Mouse (Mus musculus) gastrocnemius, postnatal 14 days (tissue): ENCODE results near the gene Zfp518a. TPM values are rescaled to one million over a fixed set of nuclear protein-coding genes. Genes with fewer than 3 reads are reported as not detected.

ENCODE experiments used
- DNase-seq: peaks from one replicate; pipeline ENCODE4 v3.0.0; 2021; ENCODE audit warnings: mixed read lengths
- intact Hi-C: fragments of 180-260 bp; cut with DNase I; formaldehyde crosslinking; loops from one replicate; pipeline ENCODE4 v1.15.1; 2025; ENCODE audit warnings: low total_unique reads
- microRNA-seq, 2 experiments: library from miRNA; unstranded; fragments of <30 nt; microRNA quantifications; one replicate each; pipeline ENCODE4 v1.2.0; 2021
- total RNA-seq, 2 experiments: library from RNA; stranded (reverse); gene quantifications; 2 replicates each; pipeline ENCODE4 v1.2.3; 2021

Zfp518a gene
- total RNA-seq, 2 experiments from 2014 or later: 5.1 to 5.7 TPM

DNA sequence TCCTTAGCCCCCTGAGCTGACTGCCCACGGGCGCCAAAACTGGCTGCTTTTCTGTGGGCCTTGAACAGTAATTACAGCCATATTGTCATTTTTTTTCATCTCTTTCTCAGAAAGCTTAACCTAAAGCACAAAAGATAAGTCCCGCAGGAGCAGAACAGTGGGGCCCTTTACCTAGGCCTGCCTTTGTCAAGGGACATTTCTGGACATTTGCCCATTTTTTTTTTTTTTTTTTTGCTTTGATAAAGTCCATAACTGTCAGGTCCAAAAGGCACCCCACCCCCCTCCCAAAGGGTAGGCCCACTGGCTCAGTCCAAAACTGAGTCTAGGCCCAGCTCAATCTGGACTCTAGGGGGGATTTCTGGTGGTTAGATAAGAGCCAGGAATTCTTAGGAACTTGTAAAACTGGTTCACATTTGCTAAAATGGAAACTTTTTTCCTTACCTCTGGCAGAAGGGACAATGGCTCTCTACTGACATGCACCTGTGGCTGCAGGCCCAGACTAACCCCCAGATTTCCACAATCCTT, 69.9 kb downstream of the Zfp518a start:
- intact Hi-C loops: loop anchor here (5.0 kb wide), 1 partner anchor 53 kb away; no protein-coding TSS in a partner anchor
- no peak for DNase-seq

DNA sequence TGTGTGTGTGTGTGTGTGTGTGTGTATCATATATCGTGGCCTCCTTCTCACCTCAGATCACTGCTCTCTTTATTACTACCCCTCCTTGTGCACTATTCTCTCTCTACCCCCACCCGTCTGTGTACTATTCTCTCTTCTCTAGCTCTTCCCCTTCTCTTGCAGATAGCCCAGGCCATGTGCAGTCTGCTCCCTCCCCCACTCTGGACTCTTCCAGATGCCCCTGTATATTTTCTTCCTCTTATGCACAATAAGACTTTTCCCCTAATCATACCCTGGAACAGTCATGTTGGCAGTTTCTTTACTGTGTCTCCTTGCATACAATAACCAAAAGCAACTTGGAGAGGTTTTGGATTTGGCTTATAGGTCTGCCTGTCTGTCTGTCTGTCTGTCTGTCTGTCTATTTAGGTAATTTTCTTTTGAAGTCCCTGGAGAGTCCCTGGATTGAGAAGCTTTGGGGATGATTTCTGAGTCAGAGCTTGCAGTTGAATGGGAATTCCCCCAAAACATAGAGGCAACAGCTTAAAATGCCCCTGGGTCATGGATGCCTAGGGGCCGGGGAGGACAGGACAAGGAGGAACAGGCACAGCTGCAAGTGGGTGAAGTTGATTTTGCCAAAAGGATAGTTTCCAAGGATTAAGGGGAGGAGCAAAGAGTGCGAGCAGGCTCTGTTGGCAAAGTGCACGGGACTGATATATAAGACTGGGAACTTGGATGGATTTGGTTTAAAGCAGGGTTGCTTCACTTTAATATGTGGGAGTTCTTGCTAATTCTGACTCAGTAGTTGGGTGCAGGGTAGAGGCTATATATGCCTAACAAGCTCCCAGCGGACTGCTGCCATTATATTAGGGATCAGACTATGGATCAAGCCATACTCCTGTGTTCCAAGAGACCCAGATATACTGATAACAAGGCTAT, 70.7 kb downstream of the Zfp518a start:
- no peak for DNase-seq
- intact Hi-C loops: loop anchor here (5.0 kb wide), 1 partner anchor 52 kb away; no protein-coding TSS in a partner anchor

Small RNA genes within 50 kb of the gene (microRNA-seq; reads per million reads assigned to microRNA genes)
- 0.64 to 2.5 reads per million in 2 experiments for gene Mir8092

Other genes starting within 250 kb of the Zfp518a start
- not detected for gene Cc2d2b, start 146.0 kb upstream of the Zfp518a start, total RNA-seq
- gene Ccnj, start 63.4 kb upstream of the Zfp518a start, total RNA-seq: 1 to 10 TPM; 3.1 to 3.4 TPM
- gene Blnk, start 99.8 kb downstream of the Zfp518a start, total RNA-seq: under 1 TPM; 0.55 to 0.82 TPM
- not detected for gene Dntt, start 134.6 kb downstream of the Zfp518a start, total RNA-seq
- not detected for gene Opalin, start 182.4 kb downstream of the Zfp518a start, total RNA-seq